Mouse (Mus musculus) gastrocnemius, adult 18-20 months (tissue): ENCODE results near the gene Smco4. TPM values are rescaled to one million over a fixed set of nuclear protein-coding genes. Genes with fewer than 3 reads are reported as not detected.

ENCODE experiments used
- DNase-seq: peaks from one replicate; pipeline ENCODE4 v3.0.0; 2021; ENCODE audit warnings: low spot score
- total RNA-seq, 2 experiments: library from RNA; stranded (reverse); gene quantifications; 2 replicates each; pipeline ENCODE4 v1.2.3; 2021

The Smco4 gene
- total RNA-seq, 2 experiments from 2014 or later: 9.3 to 9.5 TPM

- no peak for DNase-seq
These were observed 13.6 kb downstream of the Smco4 start for GRCm38 (mm10) chr9:15506863-15507262.

- DNase-seq: no peak
These were observed 14.2 kb downstream of the Smco4 start for GRCm38 (mm10) chr9:15507431-15507875.

- no peak for DNase-seq
These were observed 16.1 kb downstream of the Smco4 start for GRCm38 (mm10) chr9:15509363-15509762.

GRCm38 (mm10) chr9:15510557-15511310 is 17.5 kb downstream of the Smco4 start:
- no peak for DNase-seq

GRCm38 (mm10) chr9:15512918-15513317 is 19.7 kb downstream of the Smco4 start:
- no peak for DNase-seq

- no peak for DNase-seq
These were observed 22.8 kb downstream of the Smco4 start for GRCm38 (mm10) chr9:15516007-15516406.

- DNase-seq: no peak
These were observed 24.7 kb downstream of the Smco4 start for GRCm38 (mm10) chr9:15517979-15518378.

GRCm38 (mm10) chr9:15522348-15522747 is 29.1 kb downstream of the Smco4 start:
- DNase-seq: no peak

GRCm38 (mm10) chr9:15522887-15523286 is 29.7 kb downstream of the Smco4 start:
- no peak for DNase-seq

- no peak for DNase-seq
These were observed 30.4 kb downstream of the Smco4 start for GRCm38 (mm10) chr9:15523646-15524045.

GRCm38 (mm10) chr9:15525246-15525645 is 32.0 kb downstream of the Smco4 start:
- no peak for DNase-seq

GRCm38 (mm10) chr9:15526539-15526938 is 33.3 kb downstream of the Smco4 start:
- no peak for DNase-seq

- no peak for DNase-seq
These were observed 34.6 kb downstream of the Smco4 start for GRCm38 (mm10) chr9:15527846-15528245.

GRCm38 (mm10) chr9:15528368-15528767 is 35.1 kb downstream of the Smco4 start:
- no peak for DNase-seq

GRCm38 (mm10) chr9:15529275-15529964 is 36.2 kb downstream of the Smco4 start:
- DNase-seq: no peak

GRCm38 (mm10) chr9:15529965-15530320 is 36.7 kb downstream of the Smco4 start:
- DNase-seq: no peak

- DNase-seq: no peak
These were observed 38.0 kb downstream of the Smco4 start for GRCm38 (mm10) chr9:15531204-15531603.

GRCm38 (mm10) chr9:15533336-15534070 is 40.3 kb downstream of the Smco4 start:
- no peak for DNase-seq

GRCm38 (mm10) chr9:15534110-15534509 is 40.9 kb downstream of the Smco4 start:
- DNase-seq: no peak

- DNase-seq: no peak
These were observed 42.2 kb downstream of the Smco4 start for GRCm38 (mm10) chr9:15535418-15535817.

- DNase-seq: no peak
These were observed 43.7 kb downstream of the Smco4 start for GRCm38 (mm10) chr9:15536861-15537426.
